Mouse (Mus musculus): ENCODE results near the gene Gm29289.
"Not testable (repeated sequence)": the region's sequence is repeated elsewhere in the genome, so short reads cannot be mapped to it uniquely, and the experiment has no call there.

Gm29289 gene

GRCm38 (mm10) chrY:2932282-2932681, at the start of gene Gm29289:
TSS of gene Gm29289 (plus strand) at chrY:2932582.
- not testable (repeated sequence) for DNase-seq (ENCODE audit: low spot score)

- DNase-seq (ENCODE audit: low spot score), result not testable (repeated sequence)
These were observed 31.7 kb upstream of the Gm29289 start, which contains the start of gene Gm10352 for GRCm38 (mm10) chrY:2900689-2901088. TSS of gene Gm10352 (plus strand) at chrY:2900989.
